In genomic region chr17:6751221-6751859, GRCm38 (mm10) we compare ENCODE assay signal across 12 mouse cellular contexts. TPM values are rescaled to one million over a fixed set of nuclear protein-coding genes. Genes with fewer than 3 reads are reported as not detected.
DNase-seq lines count a peak whose midpoint lies in the region; ATAC-seq and TF ChIP-seq lines count a peak whose summit lies in the region.
"Had no signal": no experiment of that assay in that cellular context is flagged by ENCODE, and none has a peak within 500 bp of the region (broad histone marks: within the 10 kb centered on the region; RNA-seq: fewer than 3 reads in every experiment).

No protein-coding gene starts in this region.

- H3K9ac ChIP-seq in kidney, embryonic 14.5 days (ENCODE audit: low read depth, low read length), result no peak overlapping the region
- H3K9ac ChIP-seq in lung, embryonic 15.5 days, result no peak overlapping the region
- no peak overlapping the region for H3K9ac ChIP-seq in liver, postnatal 0 days (replicated peaks)
- H3K9ac ChIP-seq: hindbrain, embryonic 15.5 days had no signal

- H3K36me3 ChIP-seq in kidney, embryonic 14.5 days (ENCODE audit: control insufficient read depth, insufficient read depth, low read length), result peaks cover 59% of the 10 kb centered on the region
- peaks cover 52% of the 10 kb centered on the region for H3K36me3 ChIP-seq in lung, embryonic 15.5 days
- H3K36me3 ChIP-seq in liver, postnatal 0 days (replicated peaks; ENCODE audit: insufficient read depth, low read length), result peaks cover 72% of the 10 kb centered on the region
- H3K36me3 ChIP-seq: hindbrain, embryonic 15.5 days had no signal

- TF ChIP-seq CTCF in liver, postnatal 0 days (IDR thresholded peaks at IDR 0.05; ENCODE audit: low read depth), result no peak

- peak overlapping the region; percentile 8; the same call in 1 of the 2 replicates for H3K27ac ChIP-seq in kidney, embryonic 14.5 days (ENCODE audit: low read depth, low read length)
- peak overlapping the region; percentile 30; the same call in 1 of the 2 replicates for H3K27ac ChIP-seq in lung, embryonic 15.5 days
- no peak overlapping the region for H3K27ac ChIP-seq in liver, postnatal 0 days (ENCODE audit: low read depth)
- H3K27ac ChIP-seq: hindbrain, embryonic 15.5 days had no signal

- peaks cover 29% of the 10 kb centered on the region for H3K4me1 ChIP-seq in kidney, embryonic 14.5 days (ENCODE audit: control insufficient read depth, insufficient read depth, low read length)
- H3K4me1 ChIP-seq in lung, embryonic 15.5 days, result peaks cover 9% of the 10 kb centered on the region; the same call in 1 of the 2 replicates
- H3K4me1 ChIP-seq in liver, postnatal 0 days (ENCODE audit: insufficient read depth), result 0 out of 2 replicates have a peak, but pooled peaks cover 5% of the 10 kb centered on the region

- no peaks in the 10 kb centered on the region for H3K9me3 ChIP-seq in kidney, embryonic 14.5 days (ENCODE audit: control insufficient read depth, low read length)
- H3K9me3 ChIP-seq in lung, embryonic 15.5 days, result no peaks in the 10 kb centered on the region
- no peaks in the 10 kb centered on the region for H3K9me3 ChIP-seq in liver, postnatal 0 days (ENCODE audit: low read length)
- H3K9me3 ChIP-seq: hindbrain, embryonic 15.5 days had no signal

- no peak for ATAC-seq in kidney, embryonic 14.5 days (ENCODE audit: low FRiP score, low TSS enrichment)
- ATAC-seq in lung, embryonic 15.5 days (ENCODE audit: borderline replicate concordance, extremely low read depth, low FRiP score, low TSS enrichment), result peak; percentile 28; the same call in 1 of the 2 replicates
- no peak for ATAC-seq in liver, postnatal 0 days
- ATAC-seq: CD4-positive, CD25-positive, alpha-beta regulatory T cell, adult 4 months had no signal

- no peak for TF ChIP-seq EP300 in liver, postnatal 0 days (IDR thresholded peaks at IDR 0.05; ENCODE audit: low read depth)

- no peaks in the 10 kb centered on the region for H3K27me3 ChIP-seq in kidney, embryonic 14.5 days (ENCODE audit: control insufficient read depth, insufficient read depth, low read length)
- H3K27me3 ChIP-seq in lung, embryonic 15.5 days, result no peaks in the 10 kb centered on the region
- no peaks in the 10 kb centered on the region for H3K27me3 ChIP-seq in liver, postnatal 0 days (ENCODE audit: insufficient read depth, low read length)
- H3K27me3 ChIP-seq: hindbrain, embryonic 15.5 days had no signal

- no peak overlapping the region for H3K4me3 ChIP-seq in kidney, embryonic 14.5 days (ENCODE audit: low read length)
- H3K4me3 ChIP-seq in lung, embryonic 15.5 days, result no peak overlapping the region
- H3K4me3 ChIP-seq in liver, postnatal 0 days (ENCODE audit: low read depth, low read length), result no peak overlapping the region
- H3K4me3 ChIP-seq: hindbrain, embryonic 15.5 days had no signal

- DNase-seq in kidney, adult 18-20 months, result no peak
- peak; percentile 76 for DNase-seq in R1 (ENCODE audit: low read depth, low spot score)
- DNase-seq in heart, adult 9 months (ENCODE audit: low spot score in 2 of 2), result peak; percentile 52 to 62
- DNase-seq in B cell, adult 2 months, result no peak
- DNase-seq in layer of hippocampus, postnatal 14 days (ENCODE audit: low spot score in 2 of 2), result no peak
- DNase-seq in liver, postnatal 0 days, result no peak
- DNase-seq: layer of hippocampus, postnatal 36 days; right cerebral cortex, postnatal 25 days had no signal

- WGBS in kidney, embryonic 14.5 days, result 66% methylated on average over 11 of the region's 11 CpGs
- 58% methylated on average over 11 of the region's 11 CpGs for WGBS in lung, embryonic 15.5 days
- WGBS in liver, postnatal 0 days (ENCODE audit: insufficient replicate concordance), result 82% methylated on average over 11 of the region's 11 CpGs

- no peak overlapping the region for H3K4me2 ChIP-seq in kidney, embryonic 14.5 days (replicated peaks; ENCODE audit: low read depth, low read length)
- no peak overlapping the region for H3K4me2 ChIP-seq in lung, embryonic 15.5 days
- H3K4me2 ChIP-seq in liver, postnatal 0 days (ENCODE audit: low read depth, low read length), result no peak overlapping the region
- H3K4me2 ChIP-seq: hindbrain, embryonic 15.5 days had no signal

RNA-seq across cellular contexts. Expression of gene Ezr, which starts 31.2 kb away (rescaled TPM):
- 96.7 and 158 TPM in 2 replicates for polyA plus RNA-seq in kidney, embryonic 14.5 days (2014; fragmentation: Nextera tagmentation; extraction: Ambion mirVana)
- polyA plus RNA-seq in lung, embryonic 15.5 days (2015; fragmentation: Nextera tagmentation; extraction: Ambion mirVana), result 125 and 140 TPM in 2 replicates
- total RNA-seq in layer of hippocampus, postnatal 14 days (2021), result 10 to 100 TPM; 63.0 to 68.2 TPM
- 32.0 and 34.8 TPM in 2 replicates for polyA plus RNA-seq in liver, postnatal 0 days (2015; fragmentation: Nextera tagmentation; extraction: Ambion mirVana)

Comparison
In these comparisons a context has a peak if more than half of its experiments do, and no peak if none do; other contexts are left out.
1. DNase-seq: peak in R1 (single experiment) and heart, adult 9 months (2 of 2); none in kidney, adult 18-20 months (single experiment), B cell, adult 2 months (0 of 2), layer of hippocampus, postnatal 14 days (0 of 2) and liver, postnatal 0 days (single experiment).